Mouse (Mus musculus): ENCODE measurements around the gene 4933405O20Rik. TPM values are rescaled to one million over a fixed set of nuclear protein-coding genes. Genes with fewer than 3 reads are reported as not detected.
A peak's percentile ranks its signal among the peaks of the same experiment; 100 is the strongest.

The 4933405O20Rik gene
- not detected in 2 replicates for polyA plus RNA-seq (2016; fragmentation: Nextera tagmentation; extraction: Ambion mirVana)

GRCm38 (mm10) chr7:50598890-50599289 lies at the start of gene 4933405O20Rik:
4933405O20Rik (plus strand) TSS chr7:50599190.
- Histone ChIP-seq H3K27me3 (ENCODE audit: low read depth, poor library complexity, severe bottlenecking) (no peaks in the 10 kb centered on the region), H3K9me3 (replicated peaks) (no peaks in the 10 kb centered on the region), H3K27ac (replicated peaks) (no peak within 1 kb of the TSS), H3K4me3 (no peak within 1 kb of the TSS), H3K4me1 (no peaks in the 10 kb centered on the region), H3K36me3 (no peaks in the 10 kb centered on the region)
- 83% methylated on average over 3 of the region's 3 CpGs for WGBS
- DNase-seq (ENCODE audit: low spot score), result no peak

GRCm38 (mm10) chr7:50549572-50549971 lies 49.4 kb upstream of the 4933405O20Rik start:
- Histone ChIP-seq H3K36me3 (no peaks in the 10 kb centered on the region), H3K9me3 (replicated peaks) (no peaks in the 10 kb centered on the region), H3K4me3 (no peak overlapping the region), H3K4me1 (no peaks in the 10 kb centered on the region), H3K27ac (replicated peaks) (no peak overlapping the region), H3K27me3 (ENCODE audit: low read depth, poor library complexity, severe bottlenecking) (no peaks in the 10 kb centered on the region)
- WGBS, result 71% methylated on average over 3 of the region's 3 CpGs
- DNase-seq (ENCODE audit: low spot score), result no peak

- Histone ChIP-seq H3K27ac (replicated peaks) (no peak overlapping the region), H3K36me3 (no peaks in the 10 kb centered on the region), H3K27me3 (ENCODE audit: low read depth, poor library complexity, severe bottlenecking) (no peaks in the 10 kb centered on the region), H3K4me1 (peaks cover 5% of the 10 kb centered on the region), H3K4me3 (no peak overlapping the region), H3K9me3 (replicated peaks) (no peaks in the 10 kb centered on the region)
- no peak for DNase-seq (ENCODE audit: low spot score)
- WGBS, result 77% methylated on average over 4 of the region's 4 CpGs
Measured at GRCm38 (mm10) chr7:50551426-50551825, 47.6 kb upstream of the 4933405O20Rik start.

- no peaks in the 10 kb centered on the region for H3K36me3 ChIP-seq
- H3K27ac ChIP-seq (replicated peaks), result no peak overlapping the region
- 90% methylated on average over 3 of the region's 3 CpGs for WGBS
- H3K4me1 ChIP-seq, result peaks cover 9% of the 10 kb centered on the region
- DNase-seq (ENCODE audit: low spot score), result no peak
- H3K4me3 ChIP-seq, result no peak overlapping the region
- H3K9me3 ChIP-seq (replicated peaks), result no peaks in the 10 kb centered on the region
- peaks cover 33% of the 10 kb centered on the region for H3K27me3 ChIP-seq (ENCODE audit: low read depth, poor library complexity, severe bottlenecking)
Measured at GRCm38 (mm10) chr7:50562708-50563107, 36.3 kb upstream of the 4933405O20Rik start.

DNA sequence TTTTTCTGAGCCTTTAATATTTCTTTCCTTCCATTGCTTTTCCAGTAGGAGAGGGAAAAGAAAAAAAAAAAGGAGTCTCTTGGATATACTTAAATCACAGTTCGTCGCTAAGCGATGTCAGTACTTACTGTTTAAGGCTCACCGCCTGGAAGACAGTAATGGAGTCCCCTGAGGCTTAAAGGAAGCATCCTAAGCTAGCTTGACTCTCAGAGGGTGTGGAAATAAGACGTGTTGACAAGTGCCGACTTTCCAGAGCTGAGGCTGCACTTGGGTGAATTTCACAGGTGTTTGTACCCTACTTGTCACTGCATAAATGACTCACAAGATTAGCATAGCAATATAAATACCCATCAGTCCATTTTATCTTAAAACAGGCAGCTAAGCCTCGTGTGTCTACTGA lies 25.1 kb upstream of the 4933405O20Rik start:
- DNase-seq (ENCODE audit: low spot score), result no peak
- no peak overlapping the region for H3K27ac ChIP-seq (replicated peaks)
- H3K36me3 ChIP-seq, result no peaks in the 10 kb centered on the region
- H3K9me3 ChIP-seq (replicated peaks), result no peaks in the 10 kb centered on the region
- no peak overlapping the region for H3K4me3 ChIP-seq
- H3K27me3 ChIP-seq (ENCODE audit: low read depth, poor library complexity, severe bottlenecking), result no peaks in the 10 kb centered on the region
- 83% methylated on average over 7 of the region's 7 CpGs for WGBS
- no peaks in the 10 kb centered on the region for H3K4me1 ChIP-seq

GRCm38 (mm10) chr7:50588642-50589424 lies 10.2 kb upstream of the 4933405O20Rik start:
- Histone ChIP-seq H3K4me1 (peaks cover 6% of the 10 kb centered on the region; the same call in 1 of the 2 replicates), H3K27ac (replicated peaks) (no peak overlapping the region), H3K4me3 (no peak overlapping the region), H3K27me3 (ENCODE audit: low read depth, poor library complexity, severe bottlenecking) (no peaks in the 10 kb centered on the region; the same call in 1 of the 2 replicates), H3K36me3 (no peaks in the 10 kb centered on the region), H3K9me3 (replicated peaks) (no peaks in the 10 kb centered on the region)
- WGBS, result 71% methylated on average over 8 of the region's 8 CpGs
- DNase-seq (ENCODE audit: low spot score), result peak; percentile 25

GRCm38 (mm10) chr7:50614101-50614500 lies 15.1 kb downstream of the 4933405O20Rik start:
- no peak overlapping the region for H3K27ac ChIP-seq (replicated peaks)
- 83% methylated on average over 2 of the region's 2 CpGs for WGBS
- no peaks in the 10 kb centered on the region for H3K36me3 ChIP-seq
- no peaks in the 10 kb centered on the region for H3K4me1 ChIP-seq
- no peaks in the 10 kb centered on the region for H3K9me3 ChIP-seq (replicated peaks)
- H3K4me3 ChIP-seq, result no peak overlapping the region
- no peak for DNase-seq (ENCODE audit: low spot score)
- no peaks in the 10 kb centered on the region for H3K27me3 ChIP-seq (ENCODE audit: low read depth, poor library complexity, severe bottlenecking)

GRCm38 (mm10) chr7:50629186-50629585 lies 30.2 kb downstream of the 4933405O20Rik start:
- no peak for DNase-seq (ENCODE audit: low spot score)
- H3K4me3 ChIP-seq, result no peak overlapping the region
- H3K27me3 ChIP-seq (ENCODE audit: low read depth, poor library complexity, severe bottlenecking), result no peaks in the 10 kb centered on the region
- 74% methylated on average over 3 of the region's 3 CpGs for WGBS
- H3K4me1 ChIP-seq, result 0 out of 2 replicates have a peak, but pooled peaks cover 5% of the 10 kb centered on the region
- H3K36me3 ChIP-seq, result no peaks in the 10 kb centered on the region
- H3K27ac ChIP-seq (replicated peaks), result no peak overlapping the region
- no peaks in the 10 kb centered on the region for H3K9me3 ChIP-seq (replicated peaks)

GRCm38 (mm10) chr7:50633147-50633546 lies 34.2 kb downstream of the 4933405O20Rik start:
- 59% methylated on average over 2 of the region's 2 CpGs for WGBS
- Histone ChIP-seq H3K36me3 (no peaks in the 10 kb centered on the region), H3K4me1 (0 out of 2 replicates have a peak, but pooled peaks cover 5% of the 10 kb centered on the region), H3K27me3 (ENCODE audit: low read depth, poor library complexity, severe bottlenecking) (no peaks in the 10 kb centered on the region), H3K27ac (replicated peaks) (no peak overlapping the region), H3K9me3 (replicated peaks) (no peaks in the 10 kb centered on the region), H3K4me3 (no peak overlapping the region)
- DNase-seq (ENCODE audit: low spot score), result no peak
